In genomic region chr16:66970912-66971311, GRCm38 (mm10) we compare ENCODE assay signal across 27 mouse cellular contexts.
A peak's percentile ranks its signal among the peaks of the same experiment; 100 is the strongest.
DNase-seq lines count a peak whose midpoint lies in the region; ATAC-seq and TF ChIP-seq lines count a peak whose summit lies in the region.
"Had no signal": no experiment of that assay in that cellular context is flagged by ENCODE, and none has a peak within 500 bp of the region (broad histone marks: within the 10 kb centered on the region; RNA-seq: fewer than 3 reads in every experiment).

No protein-coding gene starts in this region.

- DNase-seq in lung, postnatal 36 days: peak; percentile 1
- DNase-seq in lung, adult 2 months: no peak
- DNase-seq in Muller cell, postnatal 12 days (ENCODE audit: inconsistent ontology term): peak; percentile 81
- DNase-seq in ZHBTc4 (ENCODE audit: low read depth, low spot score): peak; percentile 25
- no peak for DNase-seq in ovary, adult 18-20 months (ENCODE audit: low spot score)
- DNase-seq: adrenal gland, adult 2 months; adrenal gland, postnatal 14 days; B cell, adult 2 months; cerebellum, adult 11 months; cerebellum, adult 2 months; cerebellum, adult 9-11 months; cerebellum, postnatal 25 days; embryo, embryonic 11 days; gastrocnemius, postnatal 36 days; heart, adult 2 months; heart, postnatal 10 days; heart, postnatal 36 days had no signal

- H3K4me1 ChIP-seq in lung, adult 2 months (ENCODE audit: control insufficient read depth, insufficient read depth, low read length): no peaks in the 10 kb centered on the region
- H3K4me1 ChIP-seq: embryonic facial prominence, embryonic 10.5 days; embryonic facial prominence, embryonic 13.5 days; hindbrain, embryonic 10.5 days; intestine, embryonic 15.5 days had no signal

- ATAC-seq in megakaryocyte-erythroid progenitor cell, adult 5-6 weeks (replicated peaks; ENCODE audit: low FRiP score, low TSS enrichment, poor library complexity, severe bottlenecking): no peak
- ATAC-seq: hindbrain, embryonic 16.5 days; intestine, embryonic 15.5 days had no signal

- WGBS in lung, adult 2 months: 24% methylated on average over 3 of the region's 3 CpGs

- TF ChIP-seq POLR2A in lung, adult 2 months (IDR thresholded peaks at IDR 0.05; ENCODE audit: borderline replicate concordance, extremely low read depth, low read depth, low read length): no peak

- H3K4me3 ChIP-seq in lung, adult 2 months (replicated peaks; ENCODE audit: extremely low read depth, low read depth, low read length): no peak overlapping the region
- H3K4me3 ChIP-seq: embryonic facial prominence, embryonic 10.5 days; embryonic facial prominence, embryonic 13.5 days; erythroblast, embryonic 14.5 days; forebrain, embryonic 12.5 days; forebrain, embryonic 15.5 days; heart, adult 2 months; hindbrain, embryonic 10.5 days; hindbrain, embryonic 13.5 days; intestine, embryonic 15.5 days had no signal

- TF ChIP-seq CTCF in lung, adult 2 months (IDR thresholded peaks at IDR 0.05; ENCODE audit: insufficient read depth, low read length): no peak

Comparison
In these comparisons a context has a peak if more than half of its experiments do, and no peak if none do; other contexts are left out.
1. DNase-seq: peak in lung, postnatal 36 days (single experiment), Muller cell, postnatal 12 days (single experiment) and ZHBTc4 (single experiment); none in lung, adult 2 months (single experiment) and ovary, adult 18-20 months (single experiment).